Mouse (Mus musculus): ENCODE data around the gene Tmem98. TPM values are rescaled to one million over a fixed set of nuclear protein-coding genes. Genes with fewer than 3 reads are reported as not detected.
A peak's percentile ranks its signal among the peaks of the same experiment; 100 is the strongest.

Tmem98 gene
- polyA plus RNA-seq, 1 experiment from 2014 or later, result 124 TPM

- Histone ChIP-seq H3K36me3 (no peaks in the 10 kb centered on the region), H3K27me3 (no peaks in the 10 kb centered on the region), H3K4me2 (replicated peaks) (no peak overlapping the region), H3K4me1 (0 out of 2 replicates have a peak, but pooled peaks cover 3% of the 10 kb centered on the region), H3K27ac (no peak overlapping the region), H3K4me3 (no peak overlapping the region), H3K9me3 (no peaks in the 10 kb centered on the region), H3K9ac (no peak overlapping the region)
- 56% methylated on average over 6 of the region's 6 CpGs for WGBS
- ATAC-seq (ENCODE audit: insufficient number of reproducible peaks, insufficient read depth, low FRiP score, low TSS enrichment), result no peak
Measured at GRCm38 (mm10) chr11:80778157-80778556, 31.8 kb upstream of the Tmem98 start.

GRCm38 (mm10) chr11:80778916-80779526 lies 31.0 kb upstream of the Tmem98 start:
- H3K36me3 ChIP-seq, result no peaks in the 10 kb centered on the region
- no peaks in the 10 kb centered on the region for H3K27me3 ChIP-seq
- H3K4me1 ChIP-seq, result 0 out of 2 replicates have a peak, but pooled peaks cover 3% of the 10 kb centered on the region
- peak overlapping the region; percentile 67 for H3K4me3 ChIP-seq
- H3K4me2 ChIP-seq (replicated peaks), result peak overlapping the region; percentile 92
- ATAC-seq (ENCODE audit: insufficient number of reproducible peaks, insufficient read depth, low FRiP score, low TSS enrichment), result no peak; the same call in 1 of the 2 replicates
- peak overlapping the region; percentile 70 for H3K9ac ChIP-seq
- WGBS, result 3% methylated on average over 18 of the region's 18 CpGs
- H3K9me3 ChIP-seq, result no peaks in the 10 kb centered on the region
- H3K27ac ChIP-seq, result 0 out of 2 replicates have a peak overlapping the region, but pooled peaks have one; percentile 58

- peak; percentile 86 for ATAC-seq (ENCODE audit: insufficient number of reproducible peaks, insufficient read depth, low FRiP score, low TSS enrichment)
- H3K27me3 ChIP-seq, result no peaks in the 10 kb centered on the region
- 0 out of 2 replicates have a peak, but pooled peaks cover 3% of the 10 kb centered on the region for H3K4me1 ChIP-seq
- H3K9me3 ChIP-seq, result no peaks in the 10 kb centered on the region
- H3K27ac ChIP-seq, result peak within 1 kb of the TSS; percentile 58; the same call in 1 of the 2 replicates
- H3K4me2 ChIP-seq (replicated peaks), result peak within 1 kb of the TSS; percentile 92
- WGBS, result 1% methylated on average over 70 of the region's 87 CpGs
- H3K9ac ChIP-seq, result peak within 1 kb of the TSS; percentile 70
- H3K36me3 ChIP-seq, result no peaks in the 10 kb centered on the region
- peak within 1 kb of the TSS; percentile 67 for H3K4me3 ChIP-seq
Measured at GRCm38 (mm10) chr11:80779527-80780344, 30.2 kb upstream of the Tmem98 start, which contains the start of gene Myo1d. Gene Myo1d, minus strand, starts transcription at chr11:80780025.

GRCm38 (mm10) chr11:80781535-80781934 lies 28.4 kb upstream of the Tmem98 start:
- Histone ChIP-seq H3K36me3 (no peaks in the 10 kb centered on the region), H3K4me3 (no peak overlapping the region), H3K4me1 (0 out of 2 replicates have a peak, but pooled peaks cover 3% of the 10 kb centered on the region), H3K4me2 (replicated peaks) (no peak overlapping the region), H3K9ac (no peak overlapping the region), H3K27ac (no peak overlapping the region), H3K27me3 (no peaks in the 10 kb centered on the region), H3K9me3 (no peaks in the 10 kb centered on the region)
- WGBS, result 86% methylated on average over 2 of the region's 2 CpGs
- ATAC-seq (ENCODE audit: insufficient number of reproducible peaks, insufficient read depth, low FRiP score, low TSS enrichment), result no peak

GRCm38 (mm10) chr11:80783460-80783859 lies 26.5 kb upstream of the Tmem98 start:
- H3K4me3 ChIP-seq, result no peak overlapping the region
- H3K4me1 ChIP-seq, result 0 out of 2 replicates have a peak, but pooled peaks cover 3% of the 10 kb centered on the region
- ATAC-seq (ENCODE audit: insufficient number of reproducible peaks, insufficient read depth, low FRiP score, low TSS enrichment), result no peak
- no peaks in the 10 kb centered on the region for H3K36me3 ChIP-seq
- H3K27ac ChIP-seq, result no peak overlapping the region
- 76% methylated on average over 7 of the region's 7 CpGs for WGBS
- H3K27me3 ChIP-seq, result no peaks in the 10 kb centered on the region
- H3K9ac ChIP-seq, result no peak overlapping the region
- no peak overlapping the region for H3K4me2 ChIP-seq (replicated peaks)
- no peaks in the 10 kb centered on the region for H3K9me3 ChIP-seq

GRCm38 (mm10) chr11:80784294-80784743 lies 25.7 kb upstream of the Tmem98 start:
- Histone ChIP-seq H3K36me3 (no peaks in the 10 kb centered on the region), H3K4me2 (replicated peaks) (no peak overlapping the region), H3K27me3 (no peaks in the 10 kb centered on the region), H3K27ac (no peak overlapping the region), H3K9me3 (no peaks in the 10 kb centered on the region), H3K4me3 (no peak overlapping the region), H3K9ac (no peak overlapping the region), H3K4me1 (0 out of 2 replicates have a peak, but pooled peaks cover 3% of the 10 kb centered on the region)
- WGBS, result 57% methylated on average over 3 of the region's 3 CpGs
- no peak for ATAC-seq (ENCODE audit: insufficient number of reproducible peaks, insufficient read depth, low FRiP score, low TSS enrichment)

GRCm38 (mm10) chr11:80785672-80786071 lies 24.3 kb upstream of the Tmem98 start:
- no peak overlapping the region for H3K4me3 ChIP-seq
- no peaks in the 10 kb centered on the region for H3K27me3 ChIP-seq
- H3K4me2 ChIP-seq (replicated peaks), result no peak overlapping the region
- WGBS, result 79% methylated on average over 5 of the region's 5 CpGs
- H3K9me3 ChIP-seq, result no peaks in the 10 kb centered on the region
- H3K27ac ChIP-seq, result no peak overlapping the region
- H3K36me3 ChIP-seq, result no peaks in the 10 kb centered on the region
- ATAC-seq (ENCODE audit: insufficient number of reproducible peaks, insufficient read depth, low FRiP score, low TSS enrichment), result no peak
- H3K4me1 ChIP-seq, result no peaks in the 10 kb centered on the region
- no peak overlapping the region for H3K9ac ChIP-seq

GRCm38 (mm10) chr11:80789647-80790240 lies 20.2 kb upstream of the Tmem98 start:
- Histone ChIP-seq H3K27ac (no peak overlapping the region), H3K36me3 (no peaks in the 10 kb centered on the region), H3K27me3 (no peaks in the 10 kb centered on the region), H3K9me3 (no peaks in the 10 kb centered on the region), H3K9ac (no peak overlapping the region), H3K4me1 (no peaks in the 10 kb centered on the region), H3K4me2 (replicated peaks) (no peak overlapping the region), H3K4me3 (no peak overlapping the region)
- no peak for ATAC-seq (ENCODE audit: insufficient number of reproducible peaks, insufficient read depth, low FRiP score, low TSS enrichment)
- WGBS, result 67% methylated on average over 7 of the region's 7 CpGs

GRCm38 (mm10) chr11:80790413-80790812 lies 19.6 kb upstream of the Tmem98 start:
- no peaks in the 10 kb centered on the region for H3K4me1 ChIP-seq

GRCm38 (mm10) chr11:80791677-80792432 lies 18.1 kb upstream of the Tmem98 start:
- no peaks in the 10 kb centered on the region for H3K27me3 ChIP-seq
- H3K27ac ChIP-seq, result no peak overlapping the region
- H3K36me3 ChIP-seq, result no peaks in the 10 kb centered on the region
- no peaks in the 10 kb centered on the region for H3K9me3 ChIP-seq
- H3K9ac ChIP-seq, result no peak overlapping the region
- no peak overlapping the region for H3K4me3 ChIP-seq
- WGBS, result 62% methylated on average over 3 of the region's 3 CpGs
- H3K4me1 ChIP-seq, result no peaks in the 10 kb centered on the region
- H3K4me2 ChIP-seq (replicated peaks), result no peak overlapping the region
- no peak for ATAC-seq (ENCODE audit: insufficient number of reproducible peaks, insufficient read depth, low FRiP score, low TSS enrichment)

More at GRCm38 (mm10) chr11:80790413-80790812, 19.6 kb upstream of the Tmem98 start:
- Histone ChIP-seq H3K9ac (no peak overlapping the region), H3K4me2 (replicated peaks) (no peak overlapping the region), H3K27ac (no peak overlapping the region), H3K27me3 (no peaks in the 10 kb centered on the region), H3K4me3 (no peak overlapping the region), H3K9me3 (no peaks in the 10 kb centered on the region), H3K36me3 (no peaks in the 10 kb centered on the region)
- 73% methylated on average over 3 of the region's 3 CpGs for WGBS
- ATAC-seq (ENCODE audit: insufficient number of reproducible peaks, insufficient read depth, low FRiP score, low TSS enrichment), result no peak

- no peak for ATAC-seq (ENCODE audit: insufficient number of reproducible peaks, insufficient read depth, low FRiP score, low TSS enrichment)
- Histone ChIP-seq H3K4me3 (no peak overlapping the region), H3K27ac (no peak overlapping the region), H3K4me2 (replicated peaks) (no peak overlapping the region), H3K4me1 (no peaks in the 10 kb centered on the region), H3K9me3 (no peaks in the 10 kb centered on the region), H3K27me3 (no peaks in the 10 kb centered on the region), H3K9ac (no peak overlapping the region), H3K36me3 (no peaks in the 10 kb centered on the region)
- 87% methylated on average over 4 of the region's 4 CpGs for WGBS
Measured at GRCm38 (mm10) chr11:80793386-80793785, 16.6 kb upstream of the Tmem98 start.
